In genomic region chr12:111071477-111072152, GRCm38 (mm10) we compare ENCODE assay signal across 8 mouse cellular contexts. TPM values are rescaled to one million over a fixed set of nuclear protein-coding genes. Genes with fewer than 3 reads are reported as not detected.
DNase-seq lines count a peak whose midpoint lies in the region; ATAC-seq and TF ChIP-seq lines count a peak whose summit lies in the region.

No protein-coding gene starts in this region.

- ATAC-seq in forebrain, embryonic 12.5 days (ENCODE audit: low FRiP score): no peak
- no peak for ATAC-seq in forebrain, postnatal 0 days
- ATAC-seq in kidney, embryonic 15.5 days (replicated peaks; ENCODE audit: low FRiP score): peak; percentile 74

- no peak overlapping the region for H3K4me3 ChIP-seq in forebrain, embryonic 12.5 days (replicated peaks)
- H3K4me3 ChIP-seq in forebrain, postnatal 0 days (ENCODE audit: low read depth, low read length): no peak overlapping the region
- H3K4me3 ChIP-seq in kidney, embryonic 15.5 days (replicated peaks): no peak overlapping the region

- H3K9ac ChIP-seq in forebrain, embryonic 12.5 days: no peak overlapping the region
- no peak overlapping the region for H3K9ac ChIP-seq in forebrain, postnatal 0 days
- H3K9ac ChIP-seq in kidney, embryonic 15.5 days: no peak overlapping the region

- H3K4me2 ChIP-seq in forebrain, embryonic 12.5 days: no peak overlapping the region
- no peak overlapping the region for H3K4me2 ChIP-seq in forebrain, postnatal 0 days (ENCODE audit: low read depth)
- peak overlapping the region; percentile 34 for H3K4me2 ChIP-seq in kidney, embryonic 15.5 days

- intact Hi-C loops in gastrocnemius, postnatal 14 days (cut with DNase I; ENCODE audit: low total_unique reads): no loop called here

- no peaks in the 10 kb centered on the region for H3K9me3 ChIP-seq in forebrain, embryonic 12.5 days
- H3K9me3 ChIP-seq in forebrain, postnatal 0 days (ENCODE audit: low read length): no peaks in the 10 kb centered on the region
- H3K9me3 ChIP-seq in kidney, embryonic 15.5 days (replicated peaks): no peaks in the 10 kb centered on the region

- 0 out of 2 replicates have a peak, but pooled peaks cover 3% of the 10 kb centered on the region for H3K36me3 ChIP-seq in forebrain, embryonic 12.5 days (replicated peaks)
- no peaks in the 10 kb centered on the region for H3K36me3 ChIP-seq in forebrain, postnatal 0 days (ENCODE audit: insufficient read depth)
- peaks cover 9% of the 10 kb centered on the region; the same call in 1 of the 2 replicates for H3K36me3 ChIP-seq in kidney, embryonic 15.5 days

- H3K27me3 ChIP-seq in forebrain, embryonic 12.5 days: no peaks in the 10 kb centered on the region
- no peaks in the 10 kb centered on the region for H3K27me3 ChIP-seq in forebrain, postnatal 0 days (ENCODE audit: insufficient read depth, low read length)
- H3K27me3 ChIP-seq in kidney, embryonic 15.5 days: no peaks in the 10 kb centered on the region

- no peak for TF ChIP-seq CTCF in forebrain, postnatal 0 days (IDR thresholded peaks at IDR 0.05; ENCODE audit: low read depth)

- H3K27ac ChIP-seq in forebrain, embryonic 12.5 days: peak overlapping the region; percentile 42; the same call in 1 of the 2 replicates
- H3K27ac ChIP-seq in forebrain, postnatal 0 days (ENCODE audit: low read depth, low read length): no peak overlapping the region
- H3K27ac ChIP-seq in kidney, embryonic 15.5 days: peak overlapping the region; percentile 82

- DNase-seq in forebrain, postnatal 0 days: no peak
- DNase-seq in ES-CJ7 (ENCODE audit: low read depth, low spot score): peak; percentile 19
- DNase-seq in gastrocnemius, postnatal 14 days: peak; percentile 43
- peak; percentile 45 to 54 for DNase-seq in lung, postnatal 4 days
- DNase-seq in thymus, postnatal 10 days (ENCODE audit: low spot score in 2 of 2): peak; percentile 80
- DNase-seq in cerebellum, adult 11-12 months: no peak

- H3K4me1 ChIP-seq in forebrain, embryonic 12.5 days: 0 out of 2 replicates have a peak, but pooled peaks cover 3% of the 10 kb centered on the region
- no peaks in the 10 kb centered on the region for H3K4me1 ChIP-seq in forebrain, postnatal 0 days (ENCODE audit: insufficient read depth)
- H3K4me1 ChIP-seq in kidney, embryonic 15.5 days: peaks cover 23% of the 10 kb centered on the region

- 85% methylated on average over 10 of the region's 10 CpGs for WGBS in forebrain, embryonic 12.5 days
- 87% methylated on average over 10 of the region's 10 CpGs for WGBS in forebrain, postnatal 0 days
- 31% methylated on average over 10 of the region's 10 CpGs for WGBS in kidney, embryonic 15.5 days

RNA-seq across cellular contexts. Expression of gene Rcor1, which starts 32.5 kb away (rescaled TPM):
- polyA plus RNA-seq in forebrain, embryonic 12.5 days (2016; fragmentation: Nextera tagmentation; extraction: Ambion mirVana): 10.1 and 10.7 TPM in 2 replicates
- total RNA-seq in forebrain, postnatal 0 days (2014; rRNA removed): 14.0 and 16.2 TPM in 2 replicates
- polyA plus RNA-seq in forebrain, postnatal 0 days (2015; fragmentation: Nextera tagmentation; extraction: Ambion mirVana): 3.2 and 4.3 TPM in 2 replicates
- 10 to 100 TPM; 11.5 to 12.7 TPM for total RNA-seq in gastrocnemius, postnatal 14 days (2021)
- polyA plus RNA-seq in kidney, embryonic 15.5 days (2015; fragmentation: Nextera tagmentation; extraction: Ambion mirVana): 10.0 and 10.5 TPM in 2 replicates

Comparison
In these comparisons a context has a peak if more than half of its experiments do, and no peak if none do; other contexts are left out.
1. DNase-seq: peak in ES-CJ7 (single experiment), gastrocnemius, postnatal 14 days (single experiment), lung, postnatal 4 days (2 of 2) and thymus, postnatal 10 days (2 of 2); none in forebrain, postnatal 0 days (single experiment) and cerebellum, adult 11-12 months (single experiment).